Mouse (Mus musculus): ENCODE measurements around the gene Rasgrf2. TPM values are rescaled to one million over a fixed set of nuclear protein-coding genes. Genes with fewer than 3 reads are reported as not detected.
A peak's percentile ranks its signal among the peaks of the same experiment; 100 is the strongest.

Rasgrf2 gene
- polyA plus RNA-seq, 1 experiment from 2014 or later = 0.14 TPM

GRCm38 (mm10) chr13:91908202-91908980, 223.1 kb downstream of the Rasgrf2 start:
- peak; percentile 88 for ATAC-seq (ENCODE audit: low read depth)

DNA sequence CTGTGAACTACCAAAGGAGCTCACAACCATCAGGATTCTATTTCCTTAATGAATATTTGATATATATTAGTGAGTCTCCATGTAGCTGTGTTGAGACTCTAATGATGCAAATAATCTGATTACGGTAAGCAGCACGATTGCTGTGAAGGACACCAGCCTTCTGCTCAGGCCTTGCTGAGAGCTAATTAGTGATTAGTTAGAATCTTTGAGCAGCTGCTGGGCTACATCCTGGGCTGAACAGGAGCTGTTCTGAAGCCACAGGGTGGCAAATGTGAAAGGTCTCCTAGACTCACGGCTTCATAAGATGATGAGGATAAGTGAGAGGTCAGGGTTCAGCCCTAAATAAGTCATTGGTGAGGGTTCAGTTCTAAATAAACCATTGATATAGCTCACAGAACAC, 225.1 kb downstream of the Rasgrf2 start:
- no peaks in the 10 kb centered on the region for H3K36me3 ChIP-seq (ENCODE audit: control insufficient read depth, insufficient read depth, low read length)
- WGBS = 62% methylated on average over 3 of the region's 3 CpGs
- H3K9me3 ChIP-seq (ENCODE audit: control insufficient read depth, low read length) = no peaks in the 10 kb centered on the region
- H3K4me1 ChIP-seq (ENCODE audit: control insufficient read depth, insufficient read depth, low read length) = no peaks in the 10 kb centered on the region
- ATAC-seq (ENCODE audit: low read depth) = no peak
- no peaks in the 10 kb centered on the region for H3K27me3 ChIP-seq (replicated peaks; ENCODE audit: control insufficient read depth, insufficient read depth, low read length)
- H3K4me2 ChIP-seq (ENCODE audit: low read depth, low read length) = no peak overlapping the region
- H3K27ac ChIP-seq (replicated peaks; ENCODE audit: low read depth, low read length) = no peak overlapping the region
- no peak for DNase-seq (ENCODE audit: low spot score)
- no peak overlapping the region for H3K9ac ChIP-seq (ENCODE audit: low read depth, low read length)
- H3K4me3 ChIP-seq (ENCODE audit: low read depth, low read length) = no peak overlapping the region

More at GRCm38 (mm10) chr13:91908202-91908980, 223.1 kb downstream of the Rasgrf2 start:
- Histone ChIP-seq H3K4me1 (ENCODE audit: control insufficient read depth, insufficient read depth, low read length) (no peaks in the 10 kb centered on the region), H3K4me3 (ENCODE audit: low read depth, low read length) (no peak overlapping the region), H3K9me3 (ENCODE audit: control insufficient read depth, low read length) (no peaks in the 10 kb centered on the region), H3K4me2 (ENCODE audit: low read depth, low read length) (no peak overlapping the region), H3K27me3 (replicated peaks; ENCODE audit: control insufficient read depth, insufficient read depth, low read length) (no peaks in the 10 kb centered on the region), H3K27ac (replicated peaks; ENCODE audit: low read depth, low read length) (no peak overlapping the region), H3K9ac (ENCODE audit: low read depth, low read length) (no peak overlapping the region), H3K36me3 (ENCODE audit: control insufficient read depth, insufficient read depth, low read length) (no peaks in the 10 kb centered on the region)
- WGBS = 37% methylated on average over 10 of the region's 10 CpGs
- peak; percentile 93 for DNase-seq (ENCODE audit: low spot score)

- H3K27ac ChIP-seq (replicated peaks; ENCODE audit: low read depth, low read length) = no peak overlapping the region
- no peak for ATAC-seq (ENCODE audit: low read depth)
- no peaks in the 10 kb centered on the region for H3K9me3 ChIP-seq (ENCODE audit: control insufficient read depth, low read length)
- H3K36me3 ChIP-seq (ENCODE audit: control insufficient read depth, insufficient read depth, low read length) = no peaks in the 10 kb centered on the region
- DNase-seq (ENCODE audit: low spot score) = no peak
- no peak overlapping the region for H3K4me2 ChIP-seq (ENCODE audit: low read depth, low read length)
- no peak overlapping the region for H3K9ac ChIP-seq (ENCODE audit: low read depth, low read length)
- H3K4me1 ChIP-seq (ENCODE audit: control insufficient read depth, insufficient read depth, low read length) = no peaks in the 10 kb centered on the region
- no peaks in the 10 kb centered on the region for H3K27me3 ChIP-seq (replicated peaks; ENCODE audit: control insufficient read depth, insufficient read depth, low read length)
- H3K4me3 ChIP-seq (ENCODE audit: low read depth, low read length) = no peak overlapping the region
- 69% methylated on average over 1 of the region's 1 CpGs for WGBS
Observed at GRCm38 (mm10) chr13:91896476-91896875, 235.0 kb downstream of the Rasgrf2 start.

GRCm38 (mm10) chr13:91893132-91893531, 238.3 kb downstream of the Rasgrf2 start:
- 64% methylated on average over 6 of the region's 6 CpGs for WGBS
- H3K4me1 ChIP-seq (ENCODE audit: control insufficient read depth, insufficient read depth, low read length) = no peaks in the 10 kb centered on the region
- DNase-seq (ENCODE audit: low spot score) (peak; percentile 27), ATAC-seq (ENCODE audit: low read depth) (0 out of 2 replicates have a peak, but pooled peaks have one; percentile 6)
- H3K36me3 ChIP-seq (ENCODE audit: control insufficient read depth, insufficient read depth, low read length) = no peaks in the 10 kb centered on the region
- H3K4me2 ChIP-seq (ENCODE audit: low read depth, low read length) = no peak overlapping the region
- no peaks in the 10 kb centered on the region for H3K9me3 ChIP-seq (ENCODE audit: control insufficient read depth, low read length)
- no peak overlapping the region for H3K4me3 ChIP-seq (ENCODE audit: low read depth, low read length)
- no peak overlapping the region for H3K9ac ChIP-seq (ENCODE audit: low read depth, low read length)
- no peaks in the 10 kb centered on the region for H3K27me3 ChIP-seq (replicated peaks; ENCODE audit: control insufficient read depth, insufficient read depth, low read length)
- no peak overlapping the region for H3K27ac ChIP-seq (replicated peaks; ENCODE audit: low read depth, low read length)

- ATAC-seq (ENCODE audit: low read depth) (peak; percentile 30; the same call in 1 of the 2 replicates), DNase-seq (ENCODE audit: low spot score) (no peak)
- 88% methylated on average over 6 of the region's 6 CpGs for WGBS
- Histone ChIP-seq H3K27ac (replicated peaks; ENCODE audit: low read depth, low read length) (no peak overlapping the region), H3K9ac (ENCODE audit: low read depth, low read length) (no peak overlapping the region), H3K27me3 (replicated peaks; ENCODE audit: control insufficient read depth, insufficient read depth, low read length) (no peaks in the 10 kb centered on the region), H3K4me2 (ENCODE audit: low read depth, low read length) (no peak overlapping the region), H3K9me3 (ENCODE audit: control insufficient read depth, low read length) (no peaks in the 10 kb centered on the region), H3K4me1 (ENCODE audit: control insufficient read depth, insufficient read depth, low read length) (no peaks in the 10 kb centered on the region), H3K4me3 (ENCODE audit: low read depth, low read length) (no peak overlapping the region), H3K36me3 (ENCODE audit: control insufficient read depth, insufficient read depth, low read length) (no peaks in the 10 kb centered on the region)
Observed at GRCm38 (mm10) chr13:91890031-91890619, 241.3 kb downstream of the Rasgrf2 start.

DNA sequence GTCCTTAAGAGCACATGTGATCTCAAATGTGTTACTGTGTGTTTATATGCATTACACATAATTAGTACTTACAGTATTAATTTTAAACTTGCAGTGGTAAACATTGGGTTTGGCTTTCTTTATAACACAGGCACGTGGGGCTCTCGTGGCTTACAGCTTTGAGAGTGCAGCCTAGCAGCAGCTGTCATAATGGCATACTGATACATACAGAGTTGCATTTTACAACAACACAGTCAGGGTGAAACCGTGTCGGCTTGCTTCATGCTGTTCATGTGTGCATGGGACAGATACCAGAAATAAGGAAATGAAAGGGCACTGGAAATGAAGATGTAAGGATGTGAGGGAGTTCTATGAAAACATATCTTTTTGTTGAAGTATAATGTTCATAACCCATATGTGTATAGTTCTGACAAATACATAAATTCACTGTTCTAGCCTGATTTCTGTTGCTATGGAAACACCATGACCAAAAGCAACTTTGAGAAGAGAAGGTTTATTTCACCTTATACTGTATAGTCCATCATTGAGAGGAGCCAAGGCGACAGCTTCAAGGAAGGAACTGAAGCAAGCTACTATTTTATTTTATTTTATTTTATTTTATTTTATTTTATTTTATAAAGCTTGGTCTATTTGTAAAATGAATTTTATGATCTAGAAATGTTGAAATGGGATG, 246.6 kb downstream of the Rasgrf2 start:
- H3K4me1 ChIP-seq (ENCODE audit: control insufficient read depth, insufficient read depth, low read length) = no peaks in the 10 kb centered on the region
- H3K27me3 ChIP-seq (replicated peaks; ENCODE audit: control insufficient read depth, insufficient read depth, low read length) = no peaks in the 10 kb centered on the region
- H3K27ac ChIP-seq (replicated peaks; ENCODE audit: low read depth, low read length) = no peak overlapping the region
- no peaks in the 10 kb centered on the region for H3K9me3 ChIP-seq (ENCODE audit: control insufficient read depth, low read length)
- H3K36me3 ChIP-seq (ENCODE audit: control insufficient read depth, insufficient read depth, low read length) = no peaks in the 10 kb centered on the region
- no peak overlapping the region for H3K9ac ChIP-seq (ENCODE audit: low read depth, low read length)
- no peak for ATAC-seq (ENCODE audit: low read depth)
- DNase-seq (ENCODE audit: low spot score) = no peak
- no peak overlapping the region for H3K4me3 ChIP-seq (ENCODE audit: low read depth, low read length)
- WGBS = 74% methylated on average over 5 of the region's 5 CpGs
- H3K4me2 ChIP-seq (ENCODE audit: low read depth, low read length) = no peak overlapping the region

DNA sequence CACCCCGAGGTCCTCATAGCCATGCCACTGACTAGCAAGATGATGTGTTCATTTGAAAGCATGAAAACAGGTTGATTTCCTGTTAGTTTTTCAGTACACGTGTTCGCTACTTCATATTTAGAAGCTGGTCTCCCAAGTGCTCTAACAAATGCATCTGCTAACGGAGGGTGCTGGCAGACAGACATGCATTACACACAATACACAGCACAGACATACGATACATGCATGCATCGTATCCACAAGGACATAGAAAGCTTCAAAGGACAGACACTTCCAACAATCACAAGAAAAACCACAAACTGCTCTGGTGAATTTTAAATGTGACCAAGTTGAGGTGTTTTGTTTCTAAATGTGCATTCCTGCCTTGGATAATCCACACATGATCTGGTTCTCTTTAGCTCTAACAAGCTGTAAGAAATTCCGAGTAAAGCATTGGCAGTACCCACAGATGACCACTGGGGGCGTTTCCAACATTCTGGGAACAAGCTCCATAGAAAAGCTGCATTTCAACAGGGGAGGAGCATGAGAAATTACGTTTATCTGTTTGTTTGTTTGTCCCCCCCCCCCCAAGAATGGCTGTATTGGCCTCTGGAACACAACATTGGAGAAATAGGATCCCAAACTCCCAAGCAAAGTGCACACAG, 249.5 kb downstream of the Rasgrf2 start:
- no peak overlapping the region for H3K9ac ChIP-seq (ENCODE audit: low read depth, low read length)
- no peaks in the 10 kb centered on the region for H3K36me3 ChIP-seq (ENCODE audit: control insufficient read depth, insufficient read depth, low read length)
- no peaks in the 10 kb centered on the region for H3K4me1 ChIP-seq (ENCODE audit: control insufficient read depth, insufficient read depth, low read length)
- WGBS = 41% methylated on average over 9 of the region's 9 CpGs
- ATAC-seq (ENCODE audit: low read depth) (0 out of 2 replicates have a peak, but pooled peaks have one; percentile 41), DNase-seq (ENCODE audit: low spot score) (peak; percentile 73)
- H3K27me3 ChIP-seq (replicated peaks; ENCODE audit: control insufficient read depth, insufficient read depth, low read length) = no peaks in the 10 kb centered on the region
- H3K4me2 ChIP-seq (ENCODE audit: low read depth, low read length) = no peak overlapping the region
- H3K4me3 ChIP-seq (ENCODE audit: low read depth, low read length) = no peak overlapping the region
- 0 out of 2 replicates have a peak overlapping the region, but pooled peaks have one; percentile 39 for H3K27ac ChIP-seq (replicated peaks; ENCODE audit: low read depth, low read length)
- H3K9me3 ChIP-seq (ENCODE audit: control insufficient read depth, low read length) = no peaks in the 10 kb centered on the region

GRCm38 (mm10) chr13:91880256-91880655, 251.2 kb downstream of the Rasgrf2 start:
- no peaks in the 10 kb centered on the region for H3K9me3 ChIP-seq (ENCODE audit: control insufficient read depth, low read length)
- no peak overlapping the region for H3K4me3 ChIP-seq (ENCODE audit: low read depth, low read length)
- H3K9ac ChIP-seq (ENCODE audit: low read depth, low read length) = no peak overlapping the region
- no peak overlapping the region for H3K27ac ChIP-seq (replicated peaks; ENCODE audit: low read depth, low read length)
- WGBS = 91% methylated on average over 4 of the region's 4 CpGs
- peaks cover 3% of the 10 kb centered on the region; the same call in 1 of the 2 replicates for H3K4me1 ChIP-seq (ENCODE audit: control insufficient read depth, insufficient read depth, low read length)
- DNase-seq (ENCODE audit: low spot score) = no peak
- H3K27me3 ChIP-seq (replicated peaks; ENCODE audit: control insufficient read depth, insufficient read depth, low read length) = no peaks in the 10 kb centered on the region
- no peak overlapping the region for H3K4me2 ChIP-seq (ENCODE audit: low read depth, low read length)
- no peaks in the 10 kb centered on the region for H3K36me3 ChIP-seq (ENCODE audit: control insufficient read depth, insufficient read depth, low read length)
- ATAC-seq (ENCODE audit: low read depth) = no peak

Measured in embryonic facial prominence, embryonic 14.5 days (tissue).